Mouse (Mus musculus) embryonic facial prominence, embryonic 11.5 days (tissue): ENCODE results near the gene Rchy1. TPM values are rescaled to one million over a fixed set of nuclear protein-coding genes. Genes with fewer than 3 reads are reported as not detected.
"Not testable (repeated sequence)": the region's sequence is repeated elsewhere in the genome, so short reads cannot be mapped to it uniquely, and the experiment has no call there.

ENCODE experiments used
- ATAC-seq: fragments of 200-750 bp; cut with Nextera tagmentation; replicated peaks from 2 replicates; pipeline ENCODE4 v1.8.0; 2017; ENCODE audit warnings: low read depth; ENCODE audit not compliant: insufficient number of reproducible peaks, low FRiP score, low TSS enrichment
- DNase-seq: peaks from one replicate; pipeline ENCODE4 v3.0.0-alpha.2; 2015; ENCODE audit warnings: low spot score
- H3K27ac ChIP-seq: fragments of 300-500 bp; sonication (generic); replicated peaks from 2 replicates; pipeline ENCODE4 v1.5.1; 2014; ENCODE audit warnings: mild to moderate bottlenecking, low read depth, low read length, control low read depth
- H3K27me3 ChIP-seq: fragments of 300-500 bp; sonication (generic); 2 replicates; pipeline ENCODE4 v1.6.1; 2014; ENCODE audit warnings: mild to moderate bottlenecking, low read length, moderate library complexity, mixed read lengths; ENCODE audit not compliant: control insufficient read depth, insufficient read depth
- H3K36me3 ChIP-seq: fragments of 300-500 bp; sonication (generic); replicated peaks from 2 replicates; pipeline ENCODE4 v1.6.1; 2014; ENCODE audit warnings: low read depth, mild to moderate bottlenecking, low read length, moderate library complexity, mixed read lengths; ENCODE audit not compliant: control insufficient read depth, insufficient read depth
- H3K4me1 ChIP-seq: fragments of 300-500 bp; sonication (generic); 2 replicates; pipeline ENCODE4 v1.6.1; 2014; ENCODE audit warnings: low read length, mixed read lengths; ENCODE audit not compliant: control insufficient read depth, insufficient read depth
- H3K4me2 ChIP-seq: fragments of 300-500 bp; sonication (generic); 2 replicates; pipeline ENCODE4 v1.6.1; 2014; ENCODE audit warnings: low read depth, mild to moderate bottlenecking, control low read depth, low read length, moderate library complexity
- H3K4me3 ChIP-seq: fragments of 300-500 bp; sonication (generic); 2 replicates; pipeline ENCODE4 v1.5.1; 2014; ENCODE audit warnings: low read depth, low read length, control low read depth
- H3K9ac ChIP-seq: fragments of 300-500 bp; sonication (generic); replicated peaks from 2 replicates; pipeline ENCODE4 v1.6.1; 2014; ENCODE audit warnings: mild to moderate bottlenecking, control low read depth, low read length
- H3K9me3 ChIP-seq: fragments of 300-500 bp; sonication (generic); replicated peaks from 2 replicates; pipeline ENCODE4 v1.6.1; 2016; ENCODE audit warnings: mild to moderate bottlenecking, low read length, inconsistent platforms, mixed read lengths; ENCODE audit not compliant: control insufficient read depth
- WGBS: fragments of 180-500 bp; shearing (Covaris S2); extraction: QIAGEN DNeasy Blood & Tissue Kit; methylation state at CpG from one replicate; pipeline ENCODE4 v1.1.7; 2014; 5-methylcytosine and 5-hydroxymethylcytosine counted together
- polyA plus RNA-seq: library from polyadenylated mRNA; unstranded; fragments of >200 nt; fragmentation: Nextera tagmentation; extraction: Ambion mirVana; gene quantifications from 2 replicates; pipeline ENCODE4 v1.2.1, GENCODE M21; 2014

The Rchy1 gene
- polyA plus RNA-seq, 1 experiment from 2014 or later = 41.5 TPM

GRCm38 (mm10) chr5:91956991-91957760 lies 5.7 kb downstream of the Rchy1 start:
- Histone ChIP-seq H3K4me1 (no peaks in the 10 kb centered on the region), H3K9me3 (no peaks in the 10 kb centered on the region), H3K4me2 (no peak overlapping the region), H3K27ac (no peak overlapping the region), H3K4me3 (no peak overlapping the region), H3K36me3 (peaks cover 3% of the 10 kb centered on the region; the same call in 1 of the 2 replicates), H3K9ac (no peak overlapping the region), H3K27me3 (no peaks in the 10 kb centered on the region)
- 91% methylated on average over 3 of the region's 3 CpGs for WGBS
- ATAC-seq (no peak), DNase-seq (no peak)

- ATAC-seq = no peak
These were observed 11.5 kb downstream of the Rchy1 start for GRCm38 (mm10) chr5:91951404-91951803.

GRCm38 (mm10) chr5:91949441-91949840 lies 13.4 kb downstream of the Rchy1 start:
- no peak overlapping the region for H3K4me2 ChIP-seq
- no peak overlapping the region for H3K27ac ChIP-seq
- H3K4me3 ChIP-seq = no peak overlapping the region
- H3K36me3 ChIP-seq = peaks cover 2% of the 10 kb centered on the region; the same call in 1 of the 2 replicates
- no peak overlapping the region for H3K9ac ChIP-seq
- H3K9me3 ChIP-seq = no peaks in the 10 kb centered on the region
- DNase-seq = no peak
- 86% methylated on average over 7 of the region's 7 CpGs for WGBS
- H3K27me3 ChIP-seq = no peaks in the 10 kb centered on the region
- no peaks in the 10 kb centered on the region for H3K4me1 ChIP-seq
- ATAC-seq = no peak

More at GRCm38 (mm10) chr5:91951404-91951803, 11.5 kb downstream of the Rchy1 start:
- H3K4me1 ChIP-seq = no peaks in the 10 kb centered on the region
- no peak overlapping the region for H3K27ac ChIP-seq
- peak; percentile 57 for DNase-seq
- no peaks in the 10 kb centered on the region for H3K27me3 ChIP-seq
- no peak overlapping the region for H3K9ac ChIP-seq
- H3K9me3 ChIP-seq = no peaks in the 10 kb centered on the region
- H3K4me2 ChIP-seq = no peak overlapping the region
- peaks cover 2% of the 10 kb centered on the region; the same call in 1 of the 2 replicates for H3K36me3 ChIP-seq
- H3K4me3 ChIP-seq = no peak overlapping the region

GRCm38 (mm10) chr5:91947008-91947407 lies 15.9 kb downstream of the Rchy1 start:
- H3K9me3 ChIP-seq = no peaks in the 10 kb centered on the region
- no peaks in the 10 kb centered on the region for H3K27me3 ChIP-seq
- H3K9ac ChIP-seq = no peak overlapping the region
- no peak overlapping the region for H3K4me2 ChIP-seq
- no peak for DNase-seq
- 98% methylated on average over 4 of the region's 4 CpGs for WGBS
- no peak overlapping the region for H3K27ac ChIP-seq
- H3K4me3 ChIP-seq = no peak overlapping the region
- peaks cover 2% of the 10 kb centered on the region; the same call in 1 of the 2 replicates for H3K36me3 ChIP-seq
- no peak for ATAC-seq
- H3K4me1 ChIP-seq = no peaks in the 10 kb centered on the region

GRCm38 (mm10) chr5:91945609-91946008 lies 17.3 kb downstream of the Rchy1 start:
- H3K27ac ChIP-seq, H3K4me3 ChIP-seq, H3K4me2 ChIP-seq, ATAC-seq, H3K36me3 ChIP-seq, H3K27me3 ChIP-seq, H3K4me1 ChIP-seq, DNase-seq, H3K9me3 ChIP-seq, H3K9ac ChIP-seq: not testable (repeated sequence)
- 75% methylated on average over 1 of the region's 1 CpGs for WGBS

- Histone ChIP-seq H3K4me3 (no peak overlapping the region), H3K4me2 (no peak overlapping the region), H3K27me3 (no peaks in the 10 kb centered on the region), H3K27ac (no peak overlapping the region), H3K4me1 (no peaks in the 10 kb centered on the region), H3K9ac (no peak overlapping the region), H3K36me3 (no peaks in the 10 kb centered on the region), H3K9me3 (no peaks in the 10 kb centered on the region)
- DNase-seq (no peak), ATAC-seq (no peak)
- 87% methylated on average over 2 of the region's 2 CpGs for WGBS
These were observed 49.6 kb downstream of the Rchy1 start for GRCm38 (mm10) chr5:91913231-91913630.

GRCm38 (mm10) chr5:91911384-91912106 lies 51.3 kb downstream of the Rchy1 start:
- H3K36me3 ChIP-seq = no peaks in the 10 kb centered on the region
- ATAC-seq (no peak), DNase-seq (no peak)
- no peak overlapping the region for H3K9ac ChIP-seq
- H3K27me3 ChIP-seq = no peaks in the 10 kb centered on the region
- H3K27ac ChIP-seq = no peak overlapping the region
- H3K9me3 ChIP-seq = no peaks in the 10 kb centered on the region
- no peaks in the 10 kb centered on the region for H3K4me1 ChIP-seq
- H3K4me3 ChIP-seq = no peak overlapping the region
- WGBS = 85% methylated on average over 13 of the region's 13 CpGs
- H3K4me2 ChIP-seq = no peak overlapping the region

GRCm38 (mm10) chr5:91910616-91911015 lies 52.3 kb downstream of the Rchy1 start:
- ATAC-seq = no peak
- WGBS = 91% methylated on average over 4 of the region's 4 CpGs

More at GRCm38 (mm10) chr5:91910616-91911015, 52.3 kb downstream of the Rchy1 start:
- H3K9ac ChIP-seq = no peak overlapping the region
- H3K27me3 ChIP-seq = no peaks in the 10 kb centered on the region
- H3K27ac ChIP-seq = no peak overlapping the region
- DNase-seq = no peak
- H3K4me2 ChIP-seq = no peak overlapping the region
- no peaks in the 10 kb centered on the region for H3K4me1 ChIP-seq
- no peaks in the 10 kb centered on the region for H3K9me3 ChIP-seq
- no peaks in the 10 kb centered on the region for H3K36me3 ChIP-seq
- no peak overlapping the region for H3K4me3 ChIP-seq
